8 mouse cellular contexts compared by ENCODE assay signal in genomic region chr5:146832435-146832768, GRCm38 (mm10). TPM values are rescaled to one million over a fixed set of nuclear protein-coding genes. Genes with fewer than 3 reads are reported as not detected.
DNase-seq lines count a peak whose midpoint lies in the region; ATAC-seq and TF ChIP-seq lines count a peak whose summit lies in the region.

No protein-coding gene starts in this region.

- H3K27me3 ChIP-seq in heart, embryonic 11.5 days (ENCODE audit: control insufficient read depth, insufficient read depth, low read length), result no peaks in the 10 kb centered on the region
- no peaks in the 10 kb centered on the region for H3K27me3 ChIP-seq in MEL (ENCODE audit: control insufficient read depth in 1 of 2, insufficient read depth in 2 of 2, low read length in 2 of 2)
- H3K27me3 ChIP-seq in hindbrain, embryonic 10.5 days (ENCODE audit: insufficient read depth, poor library complexity, severe bottlenecking), result no peaks in the 10 kb centered on the region
- no peaks in the 10 kb centered on the region for H3K27me3 ChIP-seq in megakaryocyte, embryonic 14.5 days (replicated peaks)

- no peak for TF ChIP-seq RAD21 in MEL (IDR thresholded peaks at IDR 0.05; ENCODE audit: low read depth, low read length)

- H3K27ac ChIP-seq in heart, embryonic 11.5 days (ENCODE audit: low read depth, low read length), result peak overlapping the region; percentile 92
- H3K27ac ChIP-seq in MEL (ENCODE audit: control insufficient read depth, low read depth, low read length), result peak overlapping the region; percentile 75
- H3K27ac ChIP-seq in hindbrain, embryonic 10.5 days, result peak overlapping the region; percentile 97

- TF ChIP-seq CTCF in MEL (IDR thresholded peaks at IDR 0.05 in 2 of 3, conservative IDR thresholded peaks at IDR 0.05 in 1 of 3; ENCODE audit: control insufficient read depth in 1 of 3, insufficient read depth in 1 of 3, low read depth in 2 of 3, low read length in 3 of 3, poor library complexity in 1 of 3, severe bottlenecking in 1 of 3), result no peak

- 47% methylated on average over 7 of the region's 7 CpGs for WGBS in heart, embryonic 11.5 days (ENCODE audit: insufficient replicate concordance)
- 57% methylated on average over 7 of the region's 7 CpGs for WGBS in hindbrain, embryonic 10.5 days

- peak overlapping the region; percentile 73 for H3K4me3 ChIP-seq in heart, embryonic 11.5 days (ENCODE audit: low read depth, low read length)
- H3K4me3 ChIP-seq in MEL (ENCODE audit: control insufficient read depth in 1 of 2, insufficient read depth in 1 of 2, low read depth in 2 of 2, low read length in 2 of 2), result peak overlapping the region; percentile 59 to 95
- peak overlapping the region; percentile 97 for H3K4me3 ChIP-seq in hindbrain, embryonic 10.5 days
- H3K4me3 ChIP-seq in megakaryocyte, embryonic 14.5 days (replicated peaks), result peak overlapping the region; percentile 98

- intact Hi-C loops in heart, postnatal 10 days (cut with DNase I), result loop anchor here (2.0 to 10.0 kb wide), 3 partner anchors 38 to 242 kb away; partner anchors contain the start of genes Lnx2, Polr1d and Usp12

- peaks cover 23% of the 10 kb centered on the region for H3K36me3 ChIP-seq in heart, embryonic 11.5 days (ENCODE audit: control insufficient read depth, insufficient read depth, low read length)
- peaks cover 12 to 26% of the 10 kb centered on the region in 2 experiments for H3K36me3 ChIP-seq in MEL (ENCODE audit: control insufficient read depth in 1 of 2, insufficient read depth in 2 of 2, low read length in 2 of 2)
- peaks cover 34% of the 10 kb centered on the region for H3K36me3 ChIP-seq in hindbrain, embryonic 10.5 days
- peaks cover 45% of the 10 kb centered on the region for H3K36me3 ChIP-seq in megakaryocyte, embryonic 14.5 days (replicated peaks; ENCODE audit: low read length)

- peak overlapping the region; percentile 91; the same call in 1 of the 2 replicates for H3K9ac ChIP-seq in heart, embryonic 11.5 days (ENCODE audit: low read depth, low read length)
- peak overlapping the region; percentile 80 for H3K9ac ChIP-seq in MEL (ENCODE audit: control insufficient read depth, low read depth, low read length, poor library complexity, severe bottlenecking)

- H3K4me2 ChIP-seq in heart, embryonic 11.5 days, result peak overlapping the region; percentile 77

- H3K4me1 ChIP-seq in heart, embryonic 11.5 days (ENCODE audit: control insufficient read depth, insufficient read depth, low read length), result peaks cover 18% of the 10 kb centered on the region; the same call in 1 of the 2 replicates
- H3K4me1 ChIP-seq in MEL (ENCODE audit: control insufficient read depth in 1 of 2, insufficient read depth in 2 of 2, low read length in 2 of 2), result peaks cover 0 to 14% of the 10 kb centered on the region in 2 experiments; a peak in 2 of 4 replicates
- H3K4me1 ChIP-seq in hindbrain, embryonic 10.5 days (replicated peaks), result peaks cover 19% of the 10 kb centered on the region
- peaks cover 45% of the 10 kb centered on the region for H3K4me1 ChIP-seq in megakaryocyte, embryonic 14.5 days

- DNase-seq in heart, postnatal 10 days, result no peak
- DNase-seq in MEL (ENCODE audit: low read depth, low spot score), result no peak
- no peak for DNase-seq in hindbrain, embryonic 10.5 days (ENCODE audit: low spot score)
- DNase-seq in retina, postnatal 1 day, result no peak
- DNase-seq in frontal cortex, adult 2 months (ENCODE audit: extremely low spot score in 1 of 2, low spot score in 1 of 2), result no peak
- DNase-seq in adrenal gland, adult 18-20 months (ENCODE audit: low spot score in 2 of 2), result no peak

- H3K79me2 ChIP-seq in MEL (ENCODE audit: control insufficient read depth, insufficient read depth, low read length, poor library complexity), result peaks cover 20% of the 10 kb centered on the region

- no peak; the same call in 1 of the 2 replicates for ATAC-seq in heart, embryonic 11.5 days (replicated peaks; ENCODE audit: insufficient number of reproducible peaks, low FRiP score, low TSS enrichment)

- H3K9me3 ChIP-seq in heart, embryonic 11.5 days (replicated peaks; ENCODE audit: control insufficient read depth, low read length), result no peaks in the 10 kb centered on the region
- H3K9me3 ChIP-seq in MEL (replicated peaks; ENCODE audit: insufficient read depth, low read length), result no peaks in the 10 kb centered on the region
- no peaks in the 10 kb centered on the region for H3K9me3 ChIP-seq in hindbrain, embryonic 10.5 days
- H3K9me3 ChIP-seq in megakaryocyte, embryonic 14.5 days, result no peaks in the 10 kb centered on the region

- 0 out of 4 replicates have a peak, but pooled peaks of 1 of the 2 experiments have one; percentile 42 for TF ChIP-seq EP300 in MEL (IDR thresholded peaks at IDR 0.05; ENCODE audit: low read depth in 1 of 2, low read length in 2 of 2)

- no peak; a peak in 1 of 4 replicates for TF ChIP-seq POLR2A in MEL (IDR thresholded peaks at IDR 0.05; ENCODE audit: control insufficient read depth in 1 of 2, insufficient read depth in 1 of 2, low read depth in 1 of 2, low read length in 2 of 2, poor library complexity in 1 of 2)

TF ChIP-seq in MEL, 35 proteins besides CTCF, POLR2A, EP300 and RAD21:
- TF ChIP-seq MXI1 (IDR thresholded peaks at IDR 0.05; ENCODE audit: low read depth, low read length) (peak; percentile 75; the same call in 1 of the 2 replicates), ETS1 (IDR thresholded peaks at IDR 0.05; ENCODE audit: low read depth, low read length) (no peak), RCOR1 (IDR thresholded peaks at IDR 0.05; ENCODE audit: low read depth, low read length) (no peak), TCF12 (IDR thresholded peaks at IDR 0.05; ENCODE audit: low read depth, low read length) (peak; percentile 62; the same call in 1 of the 2 replicates), ZMIZ1 (IDR thresholded peaks at IDR 0.05; ENCODE audit: low read depth, low read length) (peak; percentile 72; the same call in 1 of the 2 replicates)

RNA-seq across cellular contexts. Expression of gene Rpl21, which starts 0.3 kb away (rescaled TPM):
- 444 and 490 TPM in 2 replicates for polyA plus RNA-seq in heart, embryonic 11.5 days (2014; fragmentation: Nextera tagmentation; extraction: Ambion mirVana)
- 100 to 1,000 TPM; 157 to 159 TPM for total RNA-seq in heart, postnatal 10 days (2021)
- 468 and 508 TPM in 2 replicates for total RNA-seq in MEL (2012; rRNA removed)
- polyA plus RNA-seq in MEL (2012; ENCODE audit: insufficient read depth in 1 of 2, insufficient read length in 2 of 2, low read depth in 1 of 2, low replicate concordance in 2 of 2, missing spikeins in 1 of 2), result 10 to 100 TPM in 1 of 2 experiments, not detected in 1; 70.7 TPM
- polyA plus RNA-seq in hindbrain, embryonic 10.5 days (2016; fragmentation: Nextera tagmentation; extraction: Ambion mirVana), result 464 and 510 TPM in 2 replicates
- polyA plus RNA-seq in megakaryocyte, embryonic 14.5 days (2012; ENCODE audit: insufficient read depth, low replicate concordance), result 15.4 and 53.6 TPM in 2 replicates
- 452 and 463 TPM in 2 replicates for polyA plus RNA-seq in frontal cortex, adult 2 months (2012; rRNA removed)
- 100 to 1,000 TPM; 289 to 315 TPM for total RNA-seq in adrenal gland, adult 18-20 months (2021)

RNA-seq across cellular contexts. Expression of gene Rasl11a, which starts 12.5 kb away (rescaled TPM):
- polyA plus RNA-seq in heart, embryonic 11.5 days (2014; fragmentation: Nextera tagmentation; extraction: Ambion mirVana), result 10.9 and 11.3 TPM in 2 replicates
- 1 to 10 TPM; 5.9 to 7.5 TPM for total RNA-seq in heart, postnatal 10 days (2021)
- 1.1 and 1.7 TPM in 2 replicates for total RNA-seq in MEL (2012; rRNA removed)
- 1 to 10 TPM in 1 of 2 experiments, not detected in 1; 2.3 TPM for polyA plus RNA-seq in MEL (2012; ENCODE audit: insufficient read depth in 1 of 2, insufficient read length in 2 of 2, low read depth in 1 of 2, low replicate concordance in 2 of 2, missing spikeins in 1 of 2)
- 21.9 and 33.7 TPM in 2 replicates for polyA plus RNA-seq in hindbrain, embryonic 10.5 days (2016; fragmentation: Nextera tagmentation; extraction: Ambion mirVana)
- polyA plus RNA-seq in megakaryocyte, embryonic 14.5 days (2012; ENCODE audit: insufficient read depth, low replicate concordance), result 6.5 and 7.0 TPM in 2 replicates
- 6.2 and 6.9 TPM in 2 replicates for polyA plus RNA-seq in frontal cortex, adult 2 months (2012; rRNA removed)
- total RNA-seq in adrenal gland, adult 18-20 months (2021), result 10 to 100 TPM in 1 of 2 experiments, 1 to 10 TPM in 1; 7.0 to 11.1 TPM

RNA-seq across cellular contexts. Expression of gene Usp12, which starts 37.6 kb away (rescaled TPM):
- polyA plus RNA-seq in heart, embryonic 11.5 days (2014; fragmentation: Nextera tagmentation; extraction: Ambion mirVana), result 9.2 and 11.1 TPM in 2 replicates
- total RNA-seq in heart, postnatal 10 days (2021), result 10 to 100 TPM; 17.4 to 20.5 TPM
- total RNA-seq in MEL (2012; rRNA removed), result 22.0 and 24.5 TPM in 2 replicates
- polyA plus RNA-seq in MEL (2012; ENCODE audit: insufficient read depth in 1 of 2, insufficient read length in 2 of 2, low read depth in 1 of 2, low replicate concordance in 2 of 2, missing spikeins in 1 of 2), result 10 to 100 TPM in 1 of 2 experiments, not detected in 1; 24.5 TPM
- 13.1 and 15.4 TPM in 2 replicates for polyA plus RNA-seq in hindbrain, embryonic 10.5 days (2016; fragmentation: Nextera tagmentation; extraction: Ambion mirVana)
- polyA plus RNA-seq in megakaryocyte, embryonic 14.5 days (2012; ENCODE audit: insufficient read depth, low replicate concordance), result 0.63 and 3.6 TPM in 2 replicates
- polyA plus RNA-seq in frontal cortex, adult 2 months (2012; rRNA removed), result 33.9 and 35.9 TPM in 2 replicates
- total RNA-seq in adrenal gland, adult 18-20 months (2021), result 10 to 100 TPM; 28.5 to 30.9 TPM
